ENCODE assay signal across 18 mouse cellular contexts in genomic region chr7:113277245-113277644, GRCm38 (mm10).
A peak's percentile ranks its signal among the peaks of the same experiment; 100 is the strongest.
DNase-seq lines count a peak whose midpoint lies in the region; ATAC-seq and TF ChIP-seq lines count a peak whose summit lies in the region.
"Had no signal": no experiment of that assay in that cellular context is flagged by ENCODE, and none has a peak within 500 bp of the region (broad histone marks: within the 10 kb centered on the region; RNA-seq: fewer than 3 reads in every experiment).

No protein-coding gene starts in this region.

- peak; percentile 21 for DNase-seq in lung, embryonic 14.5 days
- no peak for DNase-seq in lung, postnatal 4 days
- DNase-seq in adipocyte (ENCODE audit: low spot score), result peak; percentile 30
- DNase-seq in brain, adult 2 months (ENCODE audit: low read depth, low spot score), result peak; percentile 41
- DNase-seq: adrenal gland, adult 8-10 months; adrenal gland, postnatal 36 days; cerebellum, postnatal 14 days; gastrocnemius, adult 2 months; gastrocnemius, postnatal 25 days had no signal

- peak; percentile 82 for ATAC-seq in hindbrain, embryonic 16.5 days
- no peak for ATAC-seq in hindbrain, embryonic 12.5 days (ENCODE audit: low FRiP score)
- no peak for ATAC-seq in lung, embryonic 14.5 days (ENCODE audit: insufficient read depth)
- no peak for ATAC-seq in erythroid progenitor cell, adult 5-6 weeks (replicated peaks; ENCODE audit: low FRiP score, poor library complexity, severe bottlenecking)
- ATAC-seq: forebrain, embryonic 13.5 days; inflammation-experienced regulatory T-cells, adult 6 months; intestine, postnatal 0 days had no signal

- no peaks in the 10 kb centered on the region for H3K36me3 ChIP-seq in hindbrain, embryonic 16.5 days (ENCODE audit: control insufficient read depth, insufficient read depth, low read length)
- no peaks in the 10 kb centered on the region for H3K36me3 ChIP-seq in hindbrain, embryonic 12.5 days
- H3K36me3 ChIP-seq in lung, embryonic 14.5 days (ENCODE audit: insufficient read depth), result no peaks in the 10 kb centered on the region
- H3K36me3 ChIP-seq: embryonic facial prominence, embryonic 12.5 days; heart, embryonic 12.5 days; hindbrain, embryonic 10.5 days had no signal

- H3K27ac ChIP-seq in hindbrain, embryonic 16.5 days (ENCODE audit: low read depth, low read length), result no peak overlapping the region; the same call in 1 of the 2 replicates
- H3K27ac ChIP-seq in hindbrain, embryonic 12.5 days, result no peak overlapping the region
- no peak overlapping the region for H3K27ac ChIP-seq in lung, embryonic 14.5 days (ENCODE audit: low read depth)
- H3K27ac ChIP-seq: embryonic facial prominence, embryonic 12.5 days; forebrain, embryonic 13.5 days; gastrocnemius, adult 2 months; hindbrain, embryonic 10.5 days had no signal

- WGBS in hindbrain, embryonic 16.5 days, result 66% methylated on average over 2 of the region's 2 CpGs
- 75% methylated on average over 2 of the region's 2 CpGs for WGBS in hindbrain, embryonic 12.5 days
- WGBS in lung, embryonic 14.5 days, result 34% methylated on average over 2 of the region's 2 CpGs

- no peaks in the 10 kb centered on the region for H3K9me3 ChIP-seq in hindbrain, embryonic 16.5 days (ENCODE audit: control insufficient read depth, low read length)
- H3K9me3 ChIP-seq in hindbrain, embryonic 12.5 days (replicated peaks), result no peaks in the 10 kb centered on the region
- H3K9me3 ChIP-seq in lung, embryonic 14.5 days (ENCODE audit: low read depth, low read length), result no peaks in the 10 kb centered on the region
- H3K9me3 ChIP-seq: embryonic facial prominence, embryonic 12.5 days; forebrain, embryonic 13.5 days; heart, embryonic 12.5 days; hindbrain, embryonic 10.5 days had no signal

- H3K9ac ChIP-seq in hindbrain, embryonic 16.5 days (ENCODE audit: low read depth, low read length), result no peak overlapping the region
- H3K9ac ChIP-seq in hindbrain, embryonic 12.5 days, result no peak overlapping the region
- no peak overlapping the region for H3K9ac ChIP-seq in lung, embryonic 14.5 days
- H3K9ac ChIP-seq: embryonic facial prominence, embryonic 12.5 days; forebrain, embryonic 13.5 days; heart, embryonic 12.5 days had no signal

- H3K27me3 ChIP-seq in hindbrain, embryonic 16.5 days (replicated peaks; ENCODE audit: control insufficient read depth, insufficient read depth, low read length), result no peaks in the 10 kb centered on the region
- no peaks in the 10 kb centered on the region for H3K27me3 ChIP-seq in hindbrain, embryonic 12.5 days
- H3K27me3 ChIP-seq in lung, embryonic 14.5 days (ENCODE audit: insufficient read depth, low read length), result no peaks in the 10 kb centered on the region
- H3K27me3 ChIP-seq: embryonic facial prominence, embryonic 12.5 days; forebrain, embryonic 13.5 days; heart, embryonic 12.5 days had no signal

- no peaks in the 10 kb centered on the region; the same call in 1 of the 2 replicates for H3K4me1 ChIP-seq in hindbrain, embryonic 16.5 days (ENCODE audit: control insufficient read depth, insufficient read depth, low read depth, low read length)
- H3K4me1 ChIP-seq in hindbrain, embryonic 12.5 days, result 0 out of 2 replicates have a peak, but pooled peaks cover 2% of the 10 kb centered on the region
- H3K4me1 ChIP-seq in lung, embryonic 14.5 days (ENCODE audit: insufficient read depth), result no peaks in the 10 kb centered on the region
- H3K4me1 ChIP-seq: forebrain, embryonic 13.5 days had no signal

- no peak overlapping the region for H3K4me2 ChIP-seq in hindbrain, embryonic 16.5 days (ENCODE audit: low read length)
- no peak overlapping the region for H3K4me2 ChIP-seq in hindbrain, embryonic 12.5 days (replicated peaks)
- H3K4me2 ChIP-seq in lung, embryonic 14.5 days, result no peak overlapping the region
- H3K4me2 ChIP-seq: embryonic facial prominence, embryonic 12.5 days; forebrain, embryonic 13.5 days; heart, embryonic 12.5 days had no signal

- no peak overlapping the region for H3K4me3 ChIP-seq in hindbrain, embryonic 16.5 days (ENCODE audit: low read length)
- no peak overlapping the region for H3K4me3 ChIP-seq in hindbrain, embryonic 12.5 days
- H3K4me3 ChIP-seq in lung, embryonic 14.5 days (ENCODE audit: low read depth, low read length), result no peak overlapping the region
- H3K4me3 ChIP-seq: embryonic facial prominence, embryonic 12.5 days; forebrain, embryonic 13.5 days; gastrocnemius, adult 2 months; heart, embryonic 12.5 days; hindbrain, embryonic 10.5 days had no signal

- TF ChIP-seq CTCF in lung, embryonic 14.5 days (IDR thresholded peaks at IDR 0.05; ENCODE audit: low read depth), result no peak

Comparison
In these comparisons a context has a peak if more than half of its experiments do, and no peak if none do; other contexts are left out.
1. DNase-seq: peak in lung, embryonic 14.5 days (single experiment), adipocyte (single experiment) and brain, adult 2 months (single experiment); none in lung, postnatal 4 days (0 of 2).